Mouse (Mus musculus) liver, embryonic 14.5 days (tissue): ENCODE measurements around the gene Gm20458. TPM values are rescaled to one million over a fixed set of nuclear protein-coding genes. Genes with fewer than 3 reads are reported as not detected.

ENCODE experiments used
- ATAC-seq: fragments of 200-750 bp; cut with Nextera tagmentation; 2 replicates; pipeline ENCODE4 v1.8.0; 2017; ENCODE audit warnings: moderate number of reproducible peaks, mild to moderate bottlenecking, moderate library complexity; ENCODE audit not compliant: insufficient read depth
- DNase-seq, 3 experiments: peaks; one replicate each; pipeline ENCODE4 v3.0.0-alpha.2; 2012 to 2013; ENCODE audit warnings: low read depth in 3 of 3, low spot score in 3 of 3
- H3K27ac ChIP-seq: fragments of 300-500 bp; sonication (generic); 2 replicates; pipeline ENCODE4 v1.5.1; 2014; ENCODE audit warnings: moderate library complexity, mild to moderate bottlenecking, control low read depth, inconsistent platforms
- H3K27me3 ChIP-seq: fragments of 300-500 bp; sonication (generic); 2 replicates; pipeline ENCODE4 v1.6.1; 2014; ENCODE audit warnings: mild to moderate bottlenecking, low read length, moderate library complexity; ENCODE audit not compliant: control insufficient read depth, insufficient read depth
- H3K36me3 ChIP-seq: fragments of 300-500 bp; sonication (generic); replicated peaks from 2 replicates; pipeline ENCODE4 v1.6.1; 2014; ENCODE audit warnings: low read depth; ENCODE audit not compliant: control insufficient read depth, insufficient read depth
- H3K4me1 ChIP-seq, 2 experiments: fragments of 200-500 bp in 1 of 2; fragments of 300-500 bp in 1 of 2; sonication (generic) in 1 of 2; replicated peaks; 2 replicates each; pipeline ENCODE4 v1.6.1; 2012 to 2014; ENCODE audit warnings: antibody characterized with exemption in 1 of 2, inconsistent platforms in 1 of 2, low read length in 1 of 2; ENCODE audit not compliant: control insufficient read depth in 2 of 2, insufficient read depth in 2 of 2
- H3K4me2 ChIP-seq: fragments of 300-500 bp; sonication (generic); 2 replicates; pipeline ENCODE4 v1.6.1; 2014; ENCODE audit warnings: low read depth, mild to moderate bottlenecking, control low read depth, moderate library complexity
- H3K4me3 ChIP-seq, 2 experiments: fragments of 200-500 bp in 1 of 2; fragments of 300-500 bp in 1 of 2; sonication (generic) in 1 of 2; 2 replicates each; pipeline ENCODE4 v1.5.1; 2012 to 2014; ENCODE audit warnings: low read depth in 2 of 2, low read length in 2 of 2, mild to moderate bottlenecking in 2 of 2, control low read depth in 1 of 2, inconsistent platforms in 1 of 2, moderate library complexity in 1 of 2; ENCODE audit not compliant: insufficient read depth in 1 of 2
- H3K9ac ChIP-seq: fragments of 300-500 bp; sonication (generic); replicated peaks from 2 replicates; pipeline ENCODE4 v1.6.1; 2014; ENCODE audit warnings: mild to moderate bottlenecking, control low read depth, moderate library complexity
- H3K9me3 ChIP-seq: fragments of 300-500 bp; sonication (generic); 2 replicates; pipeline ENCODE4 v1.6.1; 2016; ENCODE audit warnings: low read length, mixed read lengths; ENCODE audit not compliant: control insufficient read depth
- CTCF ChIP-seq: IDR thresholded peaks from 2 replicates; pipeline ENCODE4 v1.5.1; 2016; ENCODE audit warnings: antibody characterized with exemption, low read depth, control low read depth
- EP300 ChIP-seq: IDR thresholded peaks from 2 replicates; pipeline ENCODE4 v1.6.1; 2016; ENCODE audit warnings: antibody characterized with exemption, low read depth
- WGBS: fragments of 180-500 bp; shearing (Covaris S2); extraction: QIAGEN DNeasy Blood & Tissue Kit; methylation state at CpG from one replicate; pipeline ENCODE4 v1.1.7; 2014; ENCODE audit not compliant: insufficient replicate concordance; 5-methylcytosine and 5-hydroxymethylcytosine counted together
- polyA plus RNA-seq, 2 experiments: library from polyadenylated mRNA; depleted of rRNA in 1 of 2; stranded (reverse) in 1 of 2; unstranded in 1 of 2; fragments of >200 nt; fragmentation: Nextera tagmentation in 1 of 2; extraction: Ambion mirVana in 1 of 2; gene quantifications; 2 replicates each; pipeline versions ENCODE4 v1.2.1 to v1.2.3; 2012 to 2014

Gm20458 gene
- polyA plus RNA-seq, 2 experiments = 0.13 to 1.9 TPM

DNA sequence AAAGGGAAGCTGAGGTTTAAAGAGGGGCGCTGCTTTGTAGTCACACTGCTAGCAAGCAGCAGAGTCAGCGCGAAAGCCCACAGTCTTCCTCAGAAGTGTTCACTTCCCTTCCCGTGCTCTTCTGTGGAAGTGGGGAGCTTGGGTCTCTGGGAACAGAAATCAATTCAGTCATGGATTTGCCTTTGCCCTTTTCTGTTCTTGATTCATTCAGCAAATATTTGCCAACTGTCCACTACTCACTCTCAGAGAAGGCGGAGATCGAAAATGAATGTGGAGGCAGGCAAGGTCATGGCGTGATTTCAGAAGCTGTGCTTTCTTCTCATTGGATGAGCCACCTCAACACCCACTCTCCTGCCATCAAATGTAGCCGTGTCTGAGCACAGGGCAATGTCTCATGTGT, 2.2 kb upstream of the Gm20458 start:
- DNase-seq = peak in 1 of 3 experiments; percentile 33
- peaks cover 4 to 18% of the 10 kb centered on the region in 2 experiments for H3K4me1 ChIP-seq
- peak overlapping the region; percentile 31 for H3K4me2 ChIP-seq
- peaks cover 4% of the 10 kb centered on the region; the same call in 1 of the 2 replicates for H3K36me3 ChIP-seq
- 38% methylated on average over 8 of the region's 8 CpGs for WGBS
- H3K9ac ChIP-seq = no peak overlapping the region
- no peak for TF ChIP-seq CTCF
- 0 out of 2 replicates have a peak, but pooled peaks have one; percentile 15 for TF ChIP-seq EP300
- ATAC-seq = no peak
- H3K27me3 ChIP-seq = no peaks in the 10 kb centered on the region
- H3K4me3 ChIP-seq = no peak overlapping the region
- H3K27ac ChIP-seq = peak overlapping the region; percentile 41; the same call in 1 of the 2 replicates
- H3K9me3 ChIP-seq = no peaks in the 10 kb centered on the region

DNA sequence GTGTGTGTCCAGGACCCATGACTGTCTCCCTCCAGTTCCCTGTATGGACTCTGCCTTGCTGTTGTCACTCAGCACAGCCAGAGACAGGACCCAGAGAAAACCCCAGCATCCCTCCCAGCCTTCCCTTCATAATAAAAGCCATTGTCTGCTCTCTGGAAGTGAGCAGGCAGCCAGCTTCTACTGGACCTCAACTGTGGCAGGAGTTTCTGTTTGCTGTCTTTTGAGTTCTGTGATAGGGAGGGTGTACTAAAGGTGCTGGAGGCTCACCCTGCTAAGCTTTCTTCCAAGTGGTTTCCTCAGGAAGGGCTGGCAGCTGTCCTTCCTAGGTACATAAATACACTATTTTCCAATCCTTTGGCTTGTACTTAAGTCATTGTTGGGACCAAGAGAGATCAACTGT, 4.4 kb downstream of the Gm20458 start:
- no peak for ATAC-seq
- no peak for DNase-seq
- Histone ChIP-seq H3K4me1 (peaks cover 4 to 14% of the 10 kb centered on the region in 2 experiments), H3K27me3 (no peaks in the 10 kb centered on the region), H3K36me3 (peaks cover 8% of the 10 kb centered on the region), H3K4me2 (no peak overlapping the region), H3K27ac (no peak overlapping the region), H3K9ac (no peak overlapping the region), H3K4me3 (no peak overlapping the region), H3K9me3 (no peaks in the 10 kb centered on the region)
- no peak for TF ChIP-seq EP300
- no peak for TF ChIP-seq CTCF

DNA sequence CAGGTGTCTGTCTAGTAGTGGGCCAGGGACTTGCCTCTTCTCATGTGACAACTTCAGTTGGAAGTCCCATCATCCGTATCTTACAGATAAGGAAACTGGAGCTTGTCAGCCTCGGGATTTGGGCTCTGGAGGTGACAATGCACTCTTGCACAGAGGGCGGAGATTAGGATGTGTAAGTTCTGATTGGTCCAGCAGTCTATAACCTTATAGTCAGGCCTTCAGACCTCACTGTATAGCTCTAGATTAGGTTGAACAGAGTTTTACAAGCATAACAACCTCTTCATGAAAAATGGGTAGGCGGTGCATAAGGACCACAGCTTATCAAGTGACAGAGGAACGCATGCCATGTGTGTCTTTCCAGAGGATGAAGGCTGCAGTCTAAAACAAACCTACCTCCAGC, 6.0 kb downstream of the Gm20458 start:
- H3K9me3 ChIP-seq = no peaks in the 10 kb centered on the region
- H3K27me3 ChIP-seq = no peaks in the 10 kb centered on the region
- H3K36me3 ChIP-seq = peaks cover 8% of the 10 kb centered on the region
- H3K4me1 ChIP-seq = peaks cover 4 to 11% of the 10 kb centered on the region in 2 experiments
- no peak overlapping the region for H3K4me2 ChIP-seq
- TF ChIP-seq EP300 (peak; percentile 39; the same call in 1 of the 2 replicates), CTCF (no peak)
- WGBS = 44% methylated on average over 5 of the region's 5 CpGs
- H3K27ac ChIP-seq = no peak overlapping the region
- H3K9ac ChIP-seq = no peak overlapping the region
- no peak overlapping the region for H3K4me3 ChIP-seq
- ATAC-seq (peak; percentile 67), DNase-seq (no peak)

DNA sequence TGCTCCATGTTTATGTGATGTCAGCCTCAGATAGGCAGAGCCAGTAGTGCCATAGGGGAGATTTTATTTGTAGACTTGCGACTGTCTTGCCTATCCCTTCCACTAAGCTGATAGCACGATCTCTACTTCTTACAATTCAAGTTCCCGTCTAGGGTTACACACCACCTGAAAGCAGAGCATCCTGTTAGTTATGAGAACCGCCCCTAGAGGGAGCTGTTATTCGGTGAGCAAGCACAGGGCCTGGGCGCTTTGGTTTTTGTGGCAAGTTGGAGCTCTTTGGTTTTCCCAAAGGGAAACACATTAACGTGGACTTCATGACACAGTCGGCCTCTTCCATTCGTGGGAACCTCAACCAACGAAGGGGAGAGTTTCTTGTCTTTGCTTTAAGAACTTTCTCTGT, 9.5 kb downstream of the Gm20458 start:
- H3K27me3 ChIP-seq = no peaks in the 10 kb centered on the region
- no peak overlapping the region for H3K4me2 ChIP-seq
- H3K9me3 ChIP-seq = no peaks in the 10 kb centered on the region
- no peak overlapping the region for H3K27ac ChIP-seq
- WGBS = 16% methylated on average over 10 of the region's 10 CpGs
- TF ChIP-seq EP300 (no peak), CTCF (peak; percentile 73)
- DNase-seq (peak in 2 of 3 experiments; percentile 26 to 37), ATAC-seq (no peak)
- peaks cover 0 to 4% of the 10 kb centered on the region in 2 experiments; a peak in 1 of 4 replicates for H3K4me1 ChIP-seq
- H3K4me3 ChIP-seq = no peak overlapping the region
- H3K9ac ChIP-seq = no peak overlapping the region
- H3K36me3 ChIP-seq = no peaks in the 10 kb centered on the region

DNA sequence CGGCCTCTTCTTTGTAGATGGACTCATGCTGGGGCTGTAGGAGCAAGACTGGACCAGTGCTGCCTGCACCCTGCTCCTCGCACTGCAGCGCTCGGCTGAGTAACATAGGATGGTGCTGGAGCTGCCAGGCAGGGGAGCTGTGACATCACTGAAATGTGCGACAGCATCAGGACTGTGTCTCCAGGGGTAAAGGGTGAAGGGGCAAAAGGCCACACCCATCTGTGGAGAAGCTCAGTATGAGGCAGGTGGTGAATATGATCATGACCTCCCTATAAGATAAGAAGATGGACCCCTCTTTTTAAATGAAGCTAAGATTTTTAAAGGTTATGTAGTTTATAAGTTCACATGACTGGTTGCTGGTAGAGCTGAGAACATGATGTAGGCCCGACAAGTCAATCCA, 12.9 kb downstream of the Gm20458 start, which contains the start of gene Trp53tg5:
TSS of gene Trp53tg5 (minus strand) at position 101 of the 400 bp plus-strand sequence.
- no peak for TF ChIP-seq EP300
- TF ChIP-seq CTCF = no peak
- H3K27me3 ChIP-seq = no peaks in the 10 kb centered on the region
- H3K27ac ChIP-seq = no peak within 1 kb of the TSS
- no peak within 1 kb of the TSS for H3K4me3 ChIP-seq
- H3K4me1 ChIP-seq = no peaks in the 10 kb centered on the region
- 68% methylated on average over 6 of the region's 6 CpGs for WGBS
- no peak for DNase-seq
- H3K36me3 ChIP-seq = no peaks in the 10 kb centered on the region
- ATAC-seq = no peak
- no peak within 1 kb of the TSS for H3K4me2 ChIP-seq
- H3K9ac ChIP-seq = no peak within 1 kb of the TSS
- H3K9me3 ChIP-seq = no peaks in the 10 kb centered on the region
